Mouse (Mus musculus): ENCODE results near the gene Npc1l1. TPM values are rescaled to one million over a fixed set of nuclear protein-coding genes. Genes with fewer than 3 reads are reported as not detected.

Npc1l1 gene
- 0.12 and 0.15 TPM in 2 replicates for polyA plus RNA-seq (2012; rRNA removed)

DNA sequence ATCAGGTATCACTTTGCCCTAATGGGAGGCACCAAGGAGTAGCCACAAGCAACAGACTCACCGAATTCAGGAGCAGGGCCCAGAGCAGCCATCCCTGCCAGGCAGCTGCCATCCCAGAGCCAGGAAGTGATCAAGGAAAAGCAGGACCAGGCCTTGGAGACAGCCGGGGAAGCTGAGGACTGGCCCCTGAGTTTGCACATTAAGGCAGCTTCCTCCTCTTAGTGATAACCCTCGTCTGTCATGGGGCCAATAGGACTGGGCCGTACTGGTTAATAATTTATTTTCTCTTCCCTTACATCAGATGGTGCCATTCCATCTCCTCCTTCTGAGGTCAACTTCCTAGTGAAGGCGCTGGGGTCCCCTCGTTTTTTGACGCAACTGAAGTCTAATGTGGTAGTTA is at the start of gene Npc1l1:
Npc1l1 (minus strand) TSS at position 132 of the 400 bp plus-strand sequence.

DNA sequence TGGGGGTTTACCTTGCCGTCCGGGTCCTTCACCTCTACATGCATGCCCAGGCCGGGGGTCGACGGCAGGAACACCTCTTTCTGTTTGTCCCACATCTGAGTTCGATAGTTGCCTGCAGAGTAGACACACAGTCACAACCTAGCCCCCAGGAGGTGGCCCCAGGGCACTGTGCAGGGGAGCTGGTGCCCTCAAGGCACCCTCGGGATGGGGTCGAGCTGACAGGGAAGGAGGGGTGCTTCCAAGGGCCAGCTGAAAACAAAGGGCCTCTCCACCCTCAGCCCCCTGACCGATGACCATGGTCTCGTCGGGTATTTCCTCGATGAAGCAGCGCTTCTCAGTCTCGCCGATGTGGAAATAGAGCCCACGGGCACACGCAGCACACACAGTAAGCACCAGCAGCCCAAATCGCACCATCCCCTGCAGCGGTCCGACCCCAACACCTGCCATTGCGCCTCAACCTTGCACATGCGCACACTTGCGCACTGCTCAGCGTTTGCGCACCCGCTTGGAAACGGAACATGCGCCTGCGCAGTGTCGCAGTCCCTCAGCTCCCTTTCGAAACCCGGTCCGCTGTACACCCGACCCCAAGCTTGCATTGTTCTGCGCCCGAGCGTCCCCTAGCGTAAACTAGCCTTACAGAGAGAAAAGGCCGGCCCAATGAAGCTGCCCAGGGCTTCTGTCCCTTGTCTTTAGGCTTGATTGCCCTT is 44.6 kb upstream of the Npc1l1 start, which contains the start of gene Tmed4:
Tmed4 (minus strand) TSS at position 484 of the 707 bp plus-strand sequence.

DNA sequence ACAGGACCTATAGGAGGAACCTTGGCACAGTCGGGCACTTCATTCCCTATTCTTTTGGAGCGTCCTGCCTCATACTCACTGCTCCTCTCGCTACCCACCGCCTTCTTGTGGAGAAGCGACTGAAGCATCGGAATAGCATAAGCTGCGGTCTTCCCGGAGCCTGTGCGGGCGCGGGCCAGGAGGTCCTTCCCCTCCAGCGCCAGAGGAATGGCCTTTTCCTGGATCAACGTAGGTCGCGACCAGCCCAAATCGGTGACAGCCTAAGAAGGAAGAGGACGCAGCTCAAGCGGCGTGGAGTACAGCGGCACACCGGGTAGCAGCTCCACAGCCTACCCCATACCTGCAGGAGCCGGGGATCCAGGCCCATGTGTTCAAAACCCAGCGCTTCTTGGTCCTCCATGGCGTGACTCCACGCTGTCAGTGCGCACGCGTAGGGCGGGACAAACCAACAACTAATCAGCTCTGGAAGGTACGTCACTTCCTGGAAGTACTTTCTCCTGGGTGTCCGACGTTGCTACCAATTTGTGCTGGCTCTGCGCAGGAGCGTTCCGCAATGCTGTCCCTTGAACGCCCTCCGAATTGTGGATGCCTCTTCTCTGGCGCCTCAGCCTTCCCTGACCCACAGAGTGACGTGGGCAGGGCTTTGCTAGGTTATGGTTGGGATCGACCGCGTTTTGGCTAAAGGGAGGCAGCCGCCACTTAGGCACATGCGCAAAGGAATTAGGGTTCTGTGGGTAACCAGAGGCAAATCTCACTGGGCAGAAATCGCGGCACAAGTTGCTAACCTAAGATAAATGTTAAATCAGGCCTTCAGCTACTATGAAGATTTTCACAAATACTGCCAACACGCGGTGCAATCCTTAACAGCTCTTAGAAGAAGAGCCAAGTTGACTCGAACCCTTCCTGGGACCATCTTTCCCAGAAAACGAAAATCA is 37.6 kb upstream of the Npc1l1 start, which contains the start of gene Ddx56:
Ddx56 (minus strand) TSS at position 453 of the 935 bp plus-strand sequence.

GRCm38 (mm10) chr11:6200087-6200569 is 29.8 kb downstream of the Npc1l1 start, which contains the start of gene Nudcd3:
Gene Nudcd3 (minus strand): TSS chr11:6200415.

GRCm38 (mm10) chr11:6199410-6200086 is 30.4 kb downstream of the Npc1l1 start, which contains the start of gene A730071L15Rik:
Gene A730071L15Rik (plus strand): TSS chr11:6200029.

Other genes starting within 250 kb of the Npc1l1 start
- gene Camk2b, start 163.8 kb downstream of the Npc1l1 start, polyA plus RNA-seq (2012; rRNA removed), result 83.2 and 84.4 TPM in 2 replicates
- 0.25 and 0.27 TPM in 2 replicates for gene A730071L15Rik, start 30.1 kb downstream of the Npc1l1 start, polyA plus RNA-seq (2012; rRNA removed)
- gene Nudcd3, start 29.7 kb downstream of the Npc1l1 start, polyA plus RNA-seq (2012; rRNA removed), result 64.4 TPM in 2 replicates
- gene Ddx56, start 37.6 kb upstream of the Npc1l1 start, polyA plus RNA-seq (2012; rRNA removed), result 52.5 and 54.0 TPM in 2 replicates
- gene Tmed4, start 44.7 kb upstream of the Npc1l1 start, polyA plus RNA-seq (2012; rRNA removed), result 160 and 179 TPM in 2 replicates
- 59.6 and 68.9 TPM in 2 replicates for gene Ogdh, start 61.5 kb upstream of the Npc1l1 start, polyA plus RNA-seq (2012; rRNA removed)
- 89.1 and 95.9 TPM in 2 replicates for gene Zmiz2, start 158.9 kb upstream of the Npc1l1 start, polyA plus RNA-seq (2012; rRNA removed)
- gene Ppia, start 185.3 kb upstream of the Npc1l1 start, polyA plus RNA-seq (2012; rRNA removed), result 2,649 and 2,896 TPM in 2 replicates
- gene H2afv, start 214.3 kb upstream of the Npc1l1 start, polyA plus RNA-seq (2012; rRNA removed), result 344 and 467 TPM in 2 replicates
- 11.6 and 12.4 TPM in 2 replicates for gene Purb, start 245.8 kb upstream of the Npc1l1 start, polyA plus RNA-seq (2012; rRNA removed)